In the genomic region with DNA sequence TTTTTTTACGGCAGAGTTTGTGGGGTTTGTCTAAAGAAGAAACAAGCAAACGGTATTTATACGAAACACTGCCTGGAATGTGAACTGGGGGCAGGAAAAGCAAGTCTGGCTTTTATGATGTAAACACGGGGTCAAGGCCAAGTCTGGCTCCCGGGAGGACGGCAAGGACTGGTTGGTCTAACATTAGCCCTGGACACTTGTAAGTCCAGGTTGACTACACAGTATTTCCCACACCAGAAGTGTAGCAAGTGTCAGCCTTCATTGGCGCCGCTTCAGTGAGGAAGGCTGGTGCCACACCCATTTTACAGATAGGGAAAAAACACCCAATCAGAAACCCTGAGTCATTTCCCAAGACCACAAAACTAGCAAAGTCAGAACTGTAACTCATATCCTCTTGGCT, we compare ENCODE assay signal across 8 mouse cellular contexts. TPM values are rescaled to one million over a fixed set of nuclear protein-coding genes. Genes with fewer than 3 reads are reported as not detected.
DNase-seq lines count a peak whose midpoint lies in the region; ATAC-seq and TF ChIP-seq lines count a peak whose summit lies in the region.

No protein-coding gene starts in this region.

- 0 out of 2 replicates have a peak overlapping the region, but pooled peaks have one; percentile 43 for H3K27ac ChIP-seq in lung, postnatal 0 days (ENCODE audit: low read length)

- no peak overlapping the region for H3K4me2 ChIP-seq in lung, postnatal 0 days (replicated peaks; ENCODE audit: low read depth, low read length)

- no peak overlapping the region for H3K4me3 ChIP-seq in lung, postnatal 0 days (ENCODE audit: low read depth, low read length)

- DNase-seq in adrenal gland, postnatal 10 days: peak; percentile 61
- no peak for DNase-seq in adrenal gland, adult 8-10 months
- peak; percentile 84 for DNase-seq in R1 (ENCODE audit: low read depth, low spot score)
- DNase-seq in heart, postnatal 4 days: peak; percentile 59
- DNase-seq in lung, postnatal 0 days (ENCODE audit: low spot score): peak; percentile 62
- DNase-seq in embryo, embryonic 10 days (ENCODE audit: low spot score): no peak
- DNase-seq in spleen, postnatal 4 days (ENCODE audit: low spot score in 2 of 2): no peak

- TF ChIP-seq EP300 in lung, postnatal 0 days (IDR thresholded peaks at IDR 0.05): no peak

- no peak overlapping the region for H3K9ac ChIP-seq in lung, postnatal 0 days (replicated peaks; ENCODE audit: low read depth)

- ATAC-seq in lung, postnatal 0 days: peak; percentile 6; the same call in 1 of the 2 replicates
- no peak for ATAC-seq in inflammation-experienced regulatory T-cells, adult 6 months

- H3K27me3 ChIP-seq in lung, postnatal 0 days (replicated peaks; ENCODE audit: insufficient read depth, low read length): no peaks in the 10 kb centered on the region

- 38% methylated on average over 8 of the region's 8 CpGs for WGBS in lung, postnatal 0 days

- peaks cover 7% of the 10 kb centered on the region; the same call in 1 of the 2 replicates for H3K4me1 ChIP-seq in lung, postnatal 0 days (ENCODE audit: insufficient read depth, low read depth, low read length)

- H3K9me3 ChIP-seq in lung, postnatal 0 days (ENCODE audit: low read length): no peaks in the 10 kb centered on the region

- no peaks in the 10 kb centered on the region for H3K36me3 ChIP-seq in lung, postnatal 0 days (ENCODE audit: insufficient read depth, low read length)

- TF ChIP-seq CTCF in lung, postnatal 0 days (IDR thresholded peaks at IDR 0.05): no peak

RNA-seq across cellular contexts. Expression of a gene that starts 18.8 kb away (rescaled TPM):
- total RNA-seq in adrenal gland, postnatal 10 days (2021): 1 to 10 TPM; 4.8 to 5.9 TPM
- 1 to 10 TPM; 3.6 to 5.7 (median 4.7) TPM for total RNA-seq in adrenal gland, adult 8-10 months (2022)
- 10 to 100 TPM; 34.2 to 40.5 TPM for total RNA-seq in heart, postnatal 4 days (2021)
- 18.9 and 22.1 TPM in 2 replicates for polyA plus RNA-seq in lung, postnatal 0 days (2015; fragmentation: Nextera tagmentation; extraction: Ambion mirVana)
- 1 to 10 TPM in 1 of 3 experiments, under 1 TPM in 2; 0.17 to 1.4 (median 0.50) TPM for polyA plus RNA-seq in inflammation-experienced regulatory T-cells, adult 6 months (2017; shearing (Covaris generic))

RNA-seq across cellular contexts. Expression of a gene that starts 50.4 kb away (rescaled TPM):
- under 1 TPM; 0.45 to 0.79 TPM for total RNA-seq in adrenal gland, postnatal 10 days (2021)
- total RNA-seq in adrenal gland, adult 8-10 months (2022): 1 to 10 TPM in 2 of 4 experiments, under 1 TPM in 2; 0.32 to 1.9 (median 1.1) TPM
- total RNA-seq in heart, postnatal 4 days (2021): 1 to 10 TPM; 1.2 to 1.4 TPM
- polyA plus RNA-seq in lung, postnatal 0 days (2015; fragmentation: Nextera tagmentation; extraction: Ambion mirVana): 6.5 and 8.3 TPM in 2 replicates
- polyA plus RNA-seq in inflammation-experienced regulatory T-cells, adult 6 months (2017; shearing (Covaris generic)): 1 to 10 TPM in 2 of 3 experiments, not detected in 1; 2.2 to 2.6 TPM

Comparison
In these comparisons a context has a peak if more than half of its experiments do, and no peak if none do; other contexts are left out.
1. DNase-seq: peak in adrenal gland, postnatal 10 days (single experiment), R1 (single experiment), heart, postnatal 4 days (single experiment) and lung, postnatal 0 days (single experiment); none in adrenal gland, adult 8-10 months (single experiment), embryo, embryonic 10 days (single experiment) and spleen, postnatal 4 days (0 of 2).
2. RNA of a gene that starts 18.8 kb away (total RNA-seq): 34.2 to 40.5 TPM in heart, postnatal 4 days; 4.8 to 5.9 TPM in adrenal gland, postnatal 10 days and 3.6 to 5.7 TPM in adrenal gland, adult 8-10 months; every median in the first group is over 4 times any median in the second.